Mouse (Mus musculus) thymus, postnatal 25 days (tissue): ENCODE results near the gene Fam111a.

ENCODE experiments used
- DNase-seq: peaks from one replicate; pipeline ENCODE4 v3.0.0; 2022

The Fam111a gene

DNA sequence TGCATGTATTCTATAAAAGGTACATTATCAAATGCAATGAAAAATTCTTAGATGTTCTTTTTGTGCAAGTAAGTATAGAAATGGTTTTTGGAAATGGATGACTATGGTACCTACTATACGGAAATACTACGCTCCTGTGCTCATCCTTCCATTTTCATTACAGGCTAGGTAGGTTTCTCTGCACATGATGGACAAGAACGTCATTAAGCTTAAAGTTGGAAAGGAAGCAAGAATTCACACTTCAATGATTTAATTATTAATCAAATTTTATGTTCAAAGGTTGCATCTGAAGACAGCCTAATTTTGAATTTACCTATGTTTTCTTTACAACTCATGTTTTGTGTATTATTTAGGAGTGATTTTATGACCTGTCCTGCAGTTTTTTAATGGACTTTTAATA is 88.7 kb downstream of the Fam111a start:
- no peak for DNase-seq

GRCm38 (mm10) chr19:12634963-12635362 is 89.4 kb downstream of the Fam111a start:
- no peak for DNase-seq

- DNase-seq = no peak
Observed at GRCm38 (mm10) chr19:12636863-12637262, 91.3 kb downstream of the Fam111a start.

- DNase-seq = no peak
Observed at GRCm38 (mm10) chr19:12638049-12638448, 92.5 kb downstream of the Fam111a start.
